Mouse (Mus musculus) forebrain, embryonic 16.5 days (tissue): Measurements from ENCODE around the gene Vps41. TPM values are rescaled to one million over a fixed set of nuclear protein-coding genes. Genes with fewer than 3 reads are reported as not detected.

ENCODE experiments used
- ATAC-seq: fragments of 200-750 bp; cut with Nextera tagmentation; 2 replicates; pipeline ENCODE4 v1.8.0; 2017; ENCODE audit warnings: mild to moderate bottlenecking, moderate library complexity
- H3K27ac ChIP-seq: fragments of 300-500 bp; sonication (generic); 2 replicates; pipeline ENCODE4 v1.5.1; 2014; ENCODE audit warnings: low read length, control low read depth
- H3K27me3 ChIP-seq: fragments of 300-500 bp; sonication (generic); replicated peaks from 2 replicates; pipeline ENCODE4 v1.6.1; 2014; ENCODE audit warnings: low read length; ENCODE audit not compliant: control insufficient read depth, insufficient read depth
- H3K36me3 ChIP-seq: fragments of 300-500 bp; sonication (generic); 2 replicates; pipeline ENCODE4 v1.6.1; 2014; ENCODE audit not compliant: control insufficient read depth, insufficient read depth
- H3K4me1 ChIP-seq: fragments of 300-500 bp; sonication (generic); replicated peaks from 2 replicates; pipeline ENCODE4 v1.6.1; 2014; ENCODE audit warnings: low read length; ENCODE audit not compliant: control insufficient read depth, insufficient read depth
- H3K4me2 ChIP-seq: fragments of 300-500 bp; sonication (generic); 2 replicates; pipeline ENCODE4 v1.6.1; 2014; ENCODE audit warnings: mild to moderate bottlenecking, low read length, control low read depth
- H3K4me3 ChIP-seq: fragments of 300-500 bp; sonication (generic); replicated peaks from 2 replicates; pipeline ENCODE4 v1.5.1; 2014; ENCODE audit warnings: mild to moderate bottlenecking, low read length, control low read depth
- H3K9ac ChIP-seq: fragments of 300-500 bp; sonication (generic); replicated peaks from 2 replicates; pipeline ENCODE4 v1.6.1; 2014; ENCODE audit warnings: low read depth, low read length, control low read depth
- H3K9me3 ChIP-seq: fragments of 300-500 bp; sonication (generic); 2 replicates; pipeline ENCODE4 v1.6.1; 2016; ENCODE audit warnings: low read length; ENCODE audit not compliant: control insufficient read depth
- WGBS: fragments of 180-500 bp; shearing (Covaris S2); extraction: QIAGEN DNeasy Blood & Tissue Kit; methylation state at CpG from one replicate; pipeline ENCODE4 v1.1.7; 2014; 5-methylcytosine and 5-hydroxymethylcytosine counted together
- polyA plus RNA-seq: library from polyadenylated mRNA; unstranded; fragments of >200 nt; fragmentation: Nextera tagmentation; extraction: Ambion mirVana; gene quantifications from 2 replicates; pipeline ENCODE4 v1.2.1, GENCODE M21; 2015

The Vps41 gene
- 135 and 136 TPM in 2 replicates for polyA plus RNA-seq

DNA sequence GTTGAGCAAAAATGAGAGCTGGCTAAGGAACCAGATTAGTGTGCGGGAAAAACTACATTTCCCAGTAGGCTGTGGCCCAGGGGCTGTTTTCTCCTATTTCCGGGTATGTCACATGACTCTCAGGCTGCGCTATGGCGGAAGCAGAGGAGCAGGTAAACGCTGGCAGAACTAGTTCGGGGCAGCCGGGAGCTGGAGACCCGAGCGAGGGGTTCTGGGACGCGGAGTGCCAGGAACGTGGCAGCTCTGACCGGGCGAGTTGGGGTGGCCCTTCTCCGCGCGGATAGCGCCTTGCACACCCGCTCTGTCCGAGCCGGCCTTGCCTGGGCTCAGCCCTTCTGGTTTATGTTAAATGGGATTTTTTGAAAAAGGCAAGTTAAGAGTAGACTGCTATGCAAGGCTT is at the start of gene Vps41:
Gene Vps41 (plus strand): TSS at position 102 of the 400 bp plus-strand sequence.
- peak within 1 kb of the TSS; percentile 92 for H3K9ac ChIP-seq
- 0% methylated on average over 21 of the region's 21 CpGs for WGBS

DNA sequence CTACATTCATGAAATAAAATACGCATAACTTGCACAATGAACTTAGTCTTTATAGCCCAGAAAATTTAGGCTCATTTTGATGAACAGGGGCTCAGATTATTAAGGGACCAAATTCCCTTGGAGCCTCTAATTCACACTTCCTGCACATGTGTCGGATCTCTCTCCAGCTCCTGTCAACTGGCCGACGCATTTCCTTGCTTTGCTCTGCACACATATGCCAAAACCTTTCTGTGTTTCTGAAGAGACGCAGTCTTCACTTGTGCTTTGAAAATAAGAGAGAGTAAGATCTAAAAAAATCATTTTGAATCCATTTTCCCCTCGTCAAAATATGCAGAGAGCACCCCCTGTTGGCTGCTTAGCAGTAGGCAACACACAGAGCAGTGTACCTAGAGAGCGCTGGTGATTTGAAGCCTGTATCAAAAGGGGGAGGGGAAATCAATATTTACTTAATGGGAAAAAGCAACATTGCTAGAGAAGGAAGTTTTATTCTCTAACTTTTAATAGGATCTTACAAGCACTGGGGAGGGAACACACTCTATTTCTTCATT is 18.5 kb upstream of the Vps41 start:
- ATAC-seq: peak; percentile 90
- H3K4me1 ChIP-seq: no peaks in the 10 kb centered on the region
- no peak overlapping the region for H3K9ac ChIP-seq
- 34% methylated on average over 7 of the region's 7 CpGs for WGBS
- no peaks in the 10 kb centered on the region for H3K36me3 ChIP-seq
- no peak overlapping the region for H3K27ac ChIP-seq
- no peak overlapping the region for H3K4me2 ChIP-seq
- H3K4me3 ChIP-seq: no peak overlapping the region
- no peaks in the 10 kb centered on the region for H3K27me3 ChIP-seq
- H3K9me3 ChIP-seq: no peaks in the 10 kb centered on the region

More for the DNA sequence above, at the start of gene Vps41:
- H3K4me1 ChIP-seq: peaks cover 10% of the 10 kb centered on the region
- no peaks in the 10 kb centered on the region for H3K36me3 ChIP-seq
- peak within 1 kb of the TSS; percentile 97 for H3K4me3 ChIP-seq
- H3K27me3 ChIP-seq: no peaks in the 10 kb centered on the region
- peak; percentile 100 for ATAC-seq
- no peak within 1 kb of the TSS for H3K27ac ChIP-seq
- H3K4me2 ChIP-seq: peak within 1 kb of the TSS; percentile 66
- H3K9me3 ChIP-seq: no peaks in the 10 kb centered on the region

DNA sequence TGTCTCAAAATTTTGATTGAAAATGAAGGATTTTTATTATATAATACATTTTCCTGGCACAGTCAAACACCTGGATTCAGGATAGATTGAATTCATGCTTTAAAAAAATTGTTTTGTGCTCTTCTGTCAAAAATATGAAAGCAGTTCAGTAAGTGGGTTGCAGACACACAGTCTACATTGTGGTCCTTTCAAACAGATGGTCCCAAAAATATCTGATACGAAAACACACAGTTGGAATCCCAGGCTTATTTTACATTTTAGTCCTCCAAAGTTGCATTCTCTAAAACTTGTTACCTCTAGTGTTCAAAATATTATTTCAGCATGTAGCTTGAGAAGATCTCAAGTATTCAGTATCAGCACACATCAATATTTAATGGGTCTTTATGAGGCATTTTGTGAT is 5.4 kb upstream of the Vps41 start:
- H3K9ac ChIP-seq: no peak overlapping the region
- no peak overlapping the region for H3K4me3 ChIP-seq
- no peaks in the 10 kb centered on the region for H3K27me3 ChIP-seq
- H3K4me2 ChIP-seq: no peak overlapping the region
- 92% methylated on average over 1 of the region's 1 CpGs for WGBS
- no peak overlapping the region for H3K27ac ChIP-seq
- no peaks in the 10 kb centered on the region for H3K36me3 ChIP-seq
- no peak for ATAC-seq
- no peaks in the 10 kb centered on the region for H3K9me3 ChIP-seq
- H3K4me1 ChIP-seq: no peaks in the 10 kb centered on the region

- no peak overlapping the region for H3K27ac ChIP-seq
- ATAC-seq: peak; percentile 47
- 48% methylated on average over 5 of the region's 5 CpGs for WGBS
- H3K9me3 ChIP-seq: no peaks in the 10 kb centered on the region
- no peaks in the 10 kb centered on the region for H3K36me3 ChIP-seq
- peak overlapping the region; percentile 36 for H3K4me2 ChIP-seq
- no peak overlapping the region for H3K4me3 ChIP-seq
- H3K4me1 ChIP-seq: peaks cover 10% of the 10 kb centered on the region
- no peaks in the 10 kb centered on the region for H3K27me3 ChIP-seq
- no peak overlapping the region for H3K9ac ChIP-seq
Measured at GRCm38 (mm10) chr13:18716707-18717106, 379 bp upstream of the Vps41 start.

GRCm38 (mm10) chr13:18718461-18718860 is 1.4 kb downstream of the Vps41 start:
- ATAC-seq: no peak
- H3K4me2 ChIP-seq: peak overlapping the region; percentile 16; the same call in 1 of the 2 replicates
- no peak overlapping the region for H3K27ac ChIP-seq
- 0 out of 2 replicates have a peak, but pooled peaks cover 4% of the 10 kb centered on the region for H3K36me3 ChIP-seq
- peaks cover 10% of the 10 kb centered on the region for H3K4me1 ChIP-seq
- H3K4me3 ChIP-seq: no peak overlapping the region
- WGBS: 76% methylated on average over 5 of the region's 5 CpGs
- no peak overlapping the region for H3K9ac ChIP-seq
- H3K27me3 ChIP-seq: no peaks in the 10 kb centered on the region
- H3K9me3 ChIP-seq: no peaks in the 10 kb centered on the region

DNA sequence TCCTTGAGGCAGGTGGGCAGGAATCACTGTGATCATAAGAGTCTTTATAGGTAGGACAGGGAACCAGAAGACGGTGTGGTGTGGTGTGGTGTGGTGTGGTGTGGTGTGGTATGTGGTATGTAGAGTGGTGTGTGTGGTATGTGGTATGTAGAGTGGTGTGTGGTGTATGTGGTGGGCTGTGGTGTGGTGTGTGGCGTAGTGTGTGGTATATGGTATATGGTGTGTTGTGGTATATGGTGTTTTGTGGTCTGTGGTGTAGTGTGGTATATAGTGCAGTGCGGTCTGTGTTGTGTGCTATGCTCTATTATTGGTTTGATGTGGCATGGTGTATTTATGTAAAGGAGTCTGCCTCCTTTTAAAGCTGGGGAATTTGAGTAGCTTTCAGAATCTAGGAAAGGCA is 13.6 kb downstream of the Vps41 start:
- no peak overlapping the region for H3K9ac ChIP-seq
- H3K27me3 ChIP-seq: no peaks in the 10 kb centered on the region
- peaks cover 2% of the 10 kb centered on the region; the same call in 1 of the 2 replicates for H3K36me3 ChIP-seq
- H3K27ac ChIP-seq: no peak overlapping the region
- no peaks in the 10 kb centered on the region for H3K9me3 ChIP-seq
- H3K4me1 ChIP-seq: no peaks in the 10 kb centered on the region
- no peak overlapping the region for H3K4me2 ChIP-seq
- H3K4me3 ChIP-seq: no peak overlapping the region
- no peak for ATAC-seq
- WGBS: 96% methylated on average over 3 of the region's 3 CpGs

DNA sequence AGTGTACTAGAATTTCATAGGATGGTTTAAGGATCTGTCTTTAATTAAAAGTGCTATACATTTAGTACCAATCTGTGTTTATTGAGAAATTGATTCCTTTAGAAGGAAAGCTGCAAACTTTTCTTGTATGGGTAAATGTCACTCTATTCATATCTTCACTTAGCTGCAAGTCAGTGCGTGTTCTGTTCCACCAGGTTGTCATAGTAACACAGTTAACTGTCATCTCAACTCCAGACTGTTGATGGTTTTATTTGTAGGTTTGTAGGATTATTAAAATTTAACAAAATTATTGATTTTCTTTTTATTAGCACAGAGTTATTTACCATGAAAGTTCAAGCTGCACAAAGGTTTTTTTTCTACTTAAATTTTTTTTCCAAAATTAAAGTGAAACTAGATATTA is 19.5 kb downstream of the Vps41 start:
- Histone ChIP-seq H3K27ac (no peak overlapping the region), H3K36me3 (peaks cover 16% of the 10 kb centered on the region), H3K4me1 (no peaks in the 10 kb centered on the region), H3K9ac (no peak overlapping the region), H3K4me3 (no peak overlapping the region), H3K4me2 (no peak overlapping the region), H3K27me3 (no peaks in the 10 kb centered on the region), H3K9me3 (peaks cover 9% of the 10 kb centered on the region; the same call in 1 of the 2 replicates)
- ATAC-seq: 0 out of 2 replicates have a peak, but pooled peaks have one; percentile 59
- WGBS: 48% methylated on average over 1 of the region's 1 CpGs

DNA sequence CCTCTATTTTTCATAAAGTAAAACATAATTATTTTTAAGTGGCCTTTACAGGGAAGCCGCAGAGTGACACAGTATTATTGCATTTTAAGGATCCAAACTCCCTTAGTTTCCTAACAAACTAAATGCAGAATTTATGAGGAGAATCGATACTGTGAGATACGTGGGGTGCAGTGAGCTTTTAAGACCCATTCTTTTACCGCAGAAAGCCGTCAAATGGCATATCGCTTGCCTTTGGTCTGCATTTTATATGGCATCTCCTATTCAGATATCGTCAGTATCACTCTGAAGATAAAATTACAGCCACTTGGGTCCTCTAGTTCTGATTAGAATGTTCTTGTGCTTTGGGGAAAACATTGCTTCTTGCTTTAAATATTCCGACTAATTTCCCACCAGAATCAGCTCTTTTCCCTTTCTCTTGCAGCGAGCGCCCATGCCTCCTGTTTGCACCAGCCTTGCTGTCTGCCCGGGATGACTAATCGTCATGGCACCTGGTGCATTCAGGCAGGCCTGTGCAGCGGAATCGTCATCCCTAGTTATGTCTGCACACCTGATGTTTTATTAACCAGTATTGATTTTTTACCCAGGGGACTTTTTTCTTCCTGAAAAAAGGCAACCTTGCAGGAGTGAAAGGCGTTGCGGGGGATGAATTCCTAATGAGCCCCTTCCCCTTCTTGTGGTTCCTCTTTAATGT is 26.6 kb downstream of the Vps41 start:
- ATAC-seq: peak; percentile 77
- peaks cover 19% of the 10 kb centered on the region for H3K36me3 ChIP-seq
- peaks cover 9% of the 10 kb centered on the region; the same call in 1 of the 2 replicates for H3K9me3 ChIP-seq
- peak overlapping the region; percentile 37; the same call in 1 of the 2 replicates for H3K27ac ChIP-seq
- no peaks in the 10 kb centered on the region; the same call in 1 of the 2 replicates for H3K4me1 ChIP-seq
- peak overlapping the region; percentile 17; the same call in 1 of the 2 replicates for H3K4me2 ChIP-seq
- WGBS: 66% methylated on average over 16 of the region's 16 CpGs
- no peak overlapping the region for H3K4me3 ChIP-seq
- no peak overlapping the region; the same call in 1 of the 2 replicates for H3K9ac ChIP-seq
- H3K27me3 ChIP-seq: no peaks in the 10 kb centered on the region

DNA sequence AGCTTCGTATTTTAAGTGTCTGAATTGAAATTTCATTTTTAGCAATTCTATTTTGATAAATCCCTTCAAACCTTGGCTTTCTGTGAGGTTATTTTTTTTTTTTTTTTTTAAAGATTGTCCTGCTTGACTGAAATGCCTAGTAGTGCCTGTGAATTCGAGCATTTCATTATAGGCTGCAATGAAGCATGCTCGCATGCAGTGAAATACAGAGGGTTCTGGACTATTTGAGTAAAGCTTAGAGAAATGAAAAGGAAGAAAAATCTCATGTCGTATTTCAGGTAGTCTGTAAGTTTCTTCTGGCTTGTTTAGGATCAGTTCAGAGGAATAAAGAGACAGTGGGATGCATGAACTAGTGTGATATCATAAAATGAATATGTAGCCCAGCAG is 27.2 kb downstream of the Vps41 start:
- no peak overlapping the region for H3K4me2 ChIP-seq
- 79% methylated on average over 4 of the region's 4 CpGs for WGBS
- H3K9me3 ChIP-seq: peaks cover 9% of the 10 kb centered on the region; the same call in 1 of the 2 replicates
- H3K4me1 ChIP-seq: no peaks in the 10 kb centered on the region; the same call in 1 of the 2 replicates
- no peak overlapping the region for H3K4me3 ChIP-seq
- ATAC-seq: no peak
- H3K36me3 ChIP-seq: peaks cover 19% of the 10 kb centered on the region
- no peaks in the 10 kb centered on the region for H3K27me3 ChIP-seq
- H3K27ac ChIP-seq: no peak overlapping the region; the same call in 1 of the 2 replicates
- no peak overlapping the region for H3K9ac ChIP-seq
